Mouse (Mus musculus) embryonic facial prominence, embryonic 15.5 days (tissue): ENCODE measurements around the gene Gsto2. TPM values are rescaled to one million over a fixed set of nuclear protein-coding genes. Genes with fewer than 3 reads are reported as not detected.
"Not testable (repeated sequence)": the region's sequence is repeated elsewhere in the genome, so short reads cannot be mapped to it uniquely, and the experiment has no call there.

ENCODE experiments used
- ATAC-seq: fragments of 200-750 bp; cut with Nextera tagmentation; 2 replicates; pipeline ENCODE4 v1.8.0; 2017; ENCODE audit warnings: low read depth, moderate TSS enrichment; ENCODE audit not compliant: insufficient number of reproducible peaks, low FRiP score, low TSS enrichment
- H3K27ac ChIP-seq: fragments of 300-500 bp; sonication (generic); replicated peaks from 2 replicates; pipeline ENCODE4 v1.5.1; 2015; ENCODE audit warnings: mild to moderate bottlenecking, inconsistent platforms
- H3K27me3 ChIP-seq: fragments of 300-500 bp; sonication (generic); 2 replicates; pipeline ENCODE4 v1.6.1; 2015; ENCODE audit warnings: inconsistent platforms
- H3K36me3 ChIP-seq: fragments of 300-500 bp; sonication (generic); 2 replicates; pipeline ENCODE4 v1.6.1; 2015; ENCODE audit warnings: mild to moderate bottlenecking, inconsistent platforms
- H3K4me1 ChIP-seq: fragments of 300-500 bp; sonication (generic); 2 replicates; pipeline ENCODE4 v1.6.1; 2015; ENCODE audit warnings: inconsistent platforms
- H3K4me2 ChIP-seq: fragments of 300-500 bp; sonication (generic); replicated peaks from 2 replicates; pipeline ENCODE4 v1.6.1; 2015; ENCODE audit warnings: mild to moderate bottlenecking, inconsistent platforms
- H3K4me3 ChIP-seq: fragments of 300-500 bp; sonication (generic); replicated peaks from 2 replicates; pipeline ENCODE4 v1.5.1; 2015; ENCODE audit warnings: mild to moderate bottlenecking, inconsistent platforms
- H3K9ac ChIP-seq: fragments of 300-500 bp; sonication (generic); 2 replicates; pipeline ENCODE4 v1.6.1; 2015; ENCODE audit warnings: inconsistent platforms
- H3K9me3 ChIP-seq: fragments of 300-500 bp; sonication (generic); replicated peaks from 2 replicates; pipeline ENCODE4 v1.6.1; 2016; ENCODE audit warnings: inconsistent platforms
- WGBS: fragments of 180-500 bp; shearing (Covaris S2); methylation state at CpG from one replicate; pipeline ENCODE4 v1.1.7; 2015; 5-methylcytosine and 5-hydroxymethylcytosine counted together
- polyA plus RNA-seq: library from polyadenylated mRNA; unstranded; fragments of >200 nt; fragmentation: Nextera tagmentation; extraction: Ambion mirVana; gene quantifications from 2 replicates; pipeline ENCODE4 v1.2.1, GENCODE M21; 2015

Gsto2 gene
- polyA plus RNA-seq, 1 experiment from 2014 or later = 1.5 TPM

DNA sequence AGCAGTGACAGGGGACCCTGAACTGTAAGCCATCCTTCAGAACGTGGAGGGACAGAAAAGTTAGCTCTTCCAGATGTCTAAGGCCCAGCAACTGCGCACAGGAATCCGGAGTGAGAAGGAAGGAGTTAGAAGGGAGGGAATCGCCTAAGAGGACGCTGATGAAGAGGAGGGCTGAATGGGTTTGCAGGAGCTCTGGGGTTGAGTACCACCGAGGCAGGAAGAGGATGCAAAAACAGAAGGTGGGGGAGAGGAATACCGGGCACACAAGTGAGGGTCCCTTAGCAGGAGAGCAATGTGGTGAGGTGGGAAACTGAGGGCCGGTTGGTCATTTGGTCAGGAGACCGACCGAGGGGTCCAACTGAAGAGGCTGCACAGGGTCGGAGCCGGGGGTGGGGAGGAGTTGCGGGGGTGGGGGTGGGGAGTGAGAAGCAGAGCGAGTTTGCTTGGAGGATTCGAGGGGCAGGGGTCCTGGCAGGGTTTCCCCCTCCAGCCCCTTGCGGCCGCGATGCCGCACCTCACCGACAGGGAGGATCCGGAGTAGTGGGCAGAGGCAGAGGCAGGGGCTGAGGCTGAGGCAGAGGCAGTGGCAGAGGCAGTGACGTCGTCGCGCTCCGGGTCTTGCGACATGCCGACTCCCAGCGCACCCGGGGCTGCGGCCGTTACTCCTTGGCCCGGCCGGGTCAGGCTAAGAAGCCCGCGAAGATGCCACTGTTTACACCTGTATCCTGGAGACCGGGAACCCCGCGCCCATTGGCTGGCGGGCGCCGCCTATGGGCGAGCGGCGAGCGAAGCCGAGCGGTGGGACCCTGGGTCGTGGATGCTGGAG lies 28.4 kb upstream of the Gsto2 start:
- H3K4me2 ChIP-seq = peak overlapping the region; percentile 83
- no peak overlapping the region for H3K27ac ChIP-seq
- H3K4me3 ChIP-seq = peak overlapping the region; percentile 45
- no peaks in the 10 kb centered on the region; the same call in 1 of the 2 replicates for H3K27me3 ChIP-seq
- WGBS = 2% methylated on average over 48 of the region's 49 CpGs
- H3K36me3 ChIP-seq = no peaks in the 10 kb centered on the region
- H3K9ac ChIP-seq = no peak overlapping the region
- H3K4me1 ChIP-seq = 0 out of 2 replicates have a peak, but pooled peaks cover 4% of the 10 kb centered on the region
- peak; percentile 80 for ATAC-seq
- no peaks in the 10 kb centered on the region for H3K9me3 ChIP-seq

DNA sequence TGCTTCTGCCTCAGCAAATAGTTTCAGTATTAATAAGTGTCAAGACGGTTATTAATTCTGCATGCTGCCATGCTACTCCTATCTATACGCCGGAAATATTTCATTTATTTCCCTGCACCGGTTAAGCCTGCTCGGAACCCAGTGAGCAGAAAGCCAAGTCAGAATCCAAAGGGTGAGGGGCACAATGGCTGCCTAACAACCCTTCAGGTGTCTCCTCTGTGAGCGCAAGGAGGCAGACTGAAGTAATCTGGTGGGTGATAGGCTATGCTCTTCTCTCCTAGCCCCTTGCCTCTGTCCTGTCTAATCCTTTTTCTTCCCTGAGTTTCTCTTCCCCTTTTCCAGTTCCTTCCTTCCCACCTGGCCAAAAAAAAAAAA lies 27.8 kb upstream of the Gsto2 start:
- Histone ChIP-seq H3K4me3 (peak overlapping the region; percentile 45), H3K36me3 (no peaks in the 10 kb centered on the region), H3K27me3 (no peaks in the 10 kb centered on the region; the same call in 1 of the 2 replicates), H3K27ac (no peak overlapping the region), H3K4me1 (0 out of 2 replicates have a peak, but pooled peaks cover 4% of the 10 kb centered on the region), H3K9ac (no peak overlapping the region), H3K9me3 (no peaks in the 10 kb centered on the region), H3K4me2 (peak overlapping the region; percentile 83)
- 2% methylated on average over 6 of the region's 6 CpGs for WGBS
- no peak for ATAC-seq

DNA sequence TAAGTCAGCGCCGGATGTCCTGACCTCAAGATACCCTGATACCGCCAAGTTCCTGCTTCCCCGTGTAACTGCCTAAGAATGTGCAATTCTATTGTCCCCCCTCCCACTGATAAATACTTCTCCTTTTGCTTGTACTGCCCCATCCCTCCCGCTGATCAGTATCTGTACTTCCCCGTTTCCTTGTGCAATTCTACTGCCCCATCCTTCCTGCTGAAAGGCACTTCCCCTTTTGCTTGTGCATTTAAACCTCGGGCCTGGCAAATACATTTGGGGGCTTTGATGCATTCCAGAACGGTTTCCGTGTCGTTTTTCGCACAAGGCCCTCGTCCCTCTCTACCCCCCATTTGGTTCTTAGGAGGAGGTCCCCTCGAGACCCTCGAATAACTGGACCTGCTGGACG lies 24.1 kb upstream of the Gsto2 start:
- H3K4me1 ChIP-seq, H3K9ac ChIP-seq, H3K4me3 ChIP-seq, H3K27ac ChIP-seq, H3K36me3 ChIP-seq, H3K9me3 ChIP-seq, H3K4me2 ChIP-seq, ATAC-seq, H3K27me3 ChIP-seq: not testable (repeated sequence)
- WGBS = 79% methylated on average over 15 of the region's 15 CpGs

DNA sequence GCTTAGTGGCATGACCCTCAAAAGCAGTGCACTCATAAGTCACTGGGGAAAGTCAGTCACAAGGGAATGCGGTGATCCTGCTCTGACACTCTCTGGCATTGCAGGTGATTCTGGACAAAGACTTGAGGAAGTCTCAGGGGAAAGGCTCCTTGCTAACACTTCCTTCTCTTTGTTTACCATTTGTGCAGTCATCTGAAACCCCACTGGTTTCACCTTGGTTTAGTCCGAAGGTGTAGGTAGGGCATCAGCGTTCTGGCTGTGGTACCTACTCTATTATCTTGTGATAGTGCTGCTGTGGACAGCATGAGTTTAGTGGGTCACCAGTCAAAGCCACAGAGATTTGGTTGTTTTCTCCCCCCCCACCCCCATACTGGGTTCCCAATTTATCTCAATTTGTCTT lies 15.6 kb upstream of the Gsto2 start:
- no peak overlapping the region for H3K4me3 ChIP-seq
- 86% methylated on average over 3 of the region's 3 CpGs for WGBS
- no peak overlapping the region for H3K4me2 ChIP-seq
- no peak for ATAC-seq
- no peaks in the 10 kb centered on the region for H3K9me3 ChIP-seq
- no peak overlapping the region for H3K27ac ChIP-seq
- no peak overlapping the region for H3K9ac ChIP-seq
- H3K27me3 ChIP-seq = no peaks in the 10 kb centered on the region
- peaks cover 13% of the 10 kb centered on the region for H3K4me1 ChIP-seq
- H3K36me3 ChIP-seq = no peaks in the 10 kb centered on the region

DNA sequence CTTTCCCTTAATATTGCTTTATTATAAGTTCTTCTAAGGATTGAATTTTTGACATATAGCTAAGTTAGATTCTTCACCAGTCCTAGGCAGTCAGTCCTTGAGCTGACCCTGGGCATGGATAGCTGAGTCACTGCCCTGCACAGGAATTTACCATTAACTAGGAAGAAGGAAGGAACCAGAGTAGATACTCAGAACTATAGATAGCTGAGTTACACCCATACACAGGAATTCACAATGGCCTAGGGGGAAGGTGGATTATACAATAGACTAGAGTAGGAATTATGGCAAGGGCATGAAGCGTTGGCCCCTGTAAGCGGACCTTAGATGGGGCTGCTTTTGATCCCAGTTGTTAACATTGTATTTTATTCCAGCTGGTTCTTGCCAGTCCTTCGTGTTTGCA lies 13.2 kb upstream of the Gsto2 start:
- not testable (repeated sequence) for H3K27me3 ChIP-seq, H3K9me3 ChIP-seq, H3K9ac ChIP-seq, H3K4me3 ChIP-seq, H3K36me3 ChIP-seq, ATAC-seq, H3K27ac ChIP-seq, H3K4me2 ChIP-seq
- peaks cover 21% of the 10 kb centered on the region for H3K4me1 ChIP-seq
- WGBS = 88% methylated on average over 3 of the region's 3 CpGs

DNA sequence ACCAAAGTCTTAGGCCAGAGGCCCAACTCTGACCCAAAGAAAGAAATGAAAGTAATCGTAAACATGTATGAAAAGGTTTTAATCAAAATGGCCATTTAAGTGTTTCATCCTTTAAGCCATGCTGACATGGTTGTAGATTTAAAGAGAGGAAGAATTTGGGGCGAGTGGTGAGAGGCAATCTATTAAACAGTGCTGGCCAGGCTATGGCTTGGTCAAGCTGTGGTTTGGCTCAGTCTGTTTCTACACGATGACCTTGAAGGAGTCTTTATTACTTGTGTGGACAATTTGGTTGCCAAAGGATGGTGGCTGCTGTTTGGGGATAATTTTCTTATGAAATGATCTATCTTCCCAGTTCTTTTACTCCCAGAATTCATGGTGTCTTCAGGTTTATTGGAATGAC lies 12.3 kb upstream of the Gsto2 start:
- Histone ChIP-seq H3K27ac (no peak overlapping the region), H3K27me3 (no peaks in the 10 kb centered on the region), H3K4me2 (no peak overlapping the region), H3K9ac (no peak overlapping the region), H3K36me3 (0 out of 2 replicates have a peak, but pooled peaks cover 3% of the 10 kb centered on the region), H3K9me3 (no peaks in the 10 kb centered on the region), H3K4me1 (peaks cover 21% of the 10 kb centered on the region), H3K4me3 (no peak overlapping the region)
- no peak for ATAC-seq
- WGBS = 82% methylated on average over 3 of the region's 3 CpGs

DNA sequence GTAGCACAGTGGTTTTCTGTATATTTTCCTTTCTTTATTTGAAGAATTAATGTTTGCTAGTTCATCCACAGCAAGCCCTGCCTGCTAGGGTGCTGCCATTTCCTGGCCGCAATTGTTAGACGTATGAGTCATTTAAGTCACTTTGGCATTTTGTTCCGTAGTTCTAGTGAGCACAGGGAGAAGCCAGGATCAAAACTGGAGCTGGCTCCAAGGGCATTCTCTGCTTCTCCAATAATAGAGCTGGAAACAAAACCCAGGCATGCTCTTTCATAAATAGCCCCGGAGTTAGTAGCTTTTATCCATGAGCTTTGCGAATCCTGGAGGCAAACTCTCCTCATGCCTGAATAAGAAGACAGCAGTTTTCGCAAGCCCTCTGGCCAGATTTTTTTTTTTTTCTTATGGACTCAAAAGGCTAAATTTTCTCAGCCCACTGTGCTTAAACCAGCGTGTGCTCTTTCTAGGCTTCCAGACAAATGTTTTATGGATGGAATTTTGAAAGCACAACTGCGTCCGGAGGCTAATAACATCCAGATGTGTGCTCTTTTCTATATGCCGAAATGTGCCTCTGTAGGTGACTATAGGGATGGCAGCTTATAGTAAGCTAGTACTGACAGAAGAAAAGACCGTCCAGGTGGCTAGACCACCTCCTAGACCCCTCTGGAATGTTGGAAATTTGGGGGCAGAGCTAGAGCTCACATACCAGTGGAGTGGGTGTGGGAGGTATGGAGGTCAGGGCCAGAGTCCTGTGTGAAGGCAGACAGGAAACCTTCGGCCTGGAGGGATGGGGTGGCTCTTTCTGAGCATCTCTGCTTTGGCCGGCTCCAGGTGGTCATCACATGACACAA lies 11.2 kb upstream of the Gsto2 start:
- peak; percentile 68 for ATAC-seq
- H3K27me3 ChIP-seq = no peaks in the 10 kb centered on the region
- WGBS = 7% methylated on average over 13 of the region's 13 CpGs
- peak overlapping the region; percentile 71; the same call in 1 of the 2 replicates for H3K9ac ChIP-seq
- H3K27ac ChIP-seq = peak overlapping the region; percentile 92
- peak overlapping the region; percentile 94 for H3K4me2 ChIP-seq
- peaks cover 21% of the 10 kb centered on the region for H3K4me1 ChIP-seq
- peak overlapping the region; percentile 73 for H3K4me3 ChIP-seq
- H3K36me3 ChIP-seq = peaks cover 14% of the 10 kb centered on the region; the same call in 1 of the 2 replicates
- H3K9me3 ChIP-seq = no peaks in the 10 kb centered on the region

DNA sequence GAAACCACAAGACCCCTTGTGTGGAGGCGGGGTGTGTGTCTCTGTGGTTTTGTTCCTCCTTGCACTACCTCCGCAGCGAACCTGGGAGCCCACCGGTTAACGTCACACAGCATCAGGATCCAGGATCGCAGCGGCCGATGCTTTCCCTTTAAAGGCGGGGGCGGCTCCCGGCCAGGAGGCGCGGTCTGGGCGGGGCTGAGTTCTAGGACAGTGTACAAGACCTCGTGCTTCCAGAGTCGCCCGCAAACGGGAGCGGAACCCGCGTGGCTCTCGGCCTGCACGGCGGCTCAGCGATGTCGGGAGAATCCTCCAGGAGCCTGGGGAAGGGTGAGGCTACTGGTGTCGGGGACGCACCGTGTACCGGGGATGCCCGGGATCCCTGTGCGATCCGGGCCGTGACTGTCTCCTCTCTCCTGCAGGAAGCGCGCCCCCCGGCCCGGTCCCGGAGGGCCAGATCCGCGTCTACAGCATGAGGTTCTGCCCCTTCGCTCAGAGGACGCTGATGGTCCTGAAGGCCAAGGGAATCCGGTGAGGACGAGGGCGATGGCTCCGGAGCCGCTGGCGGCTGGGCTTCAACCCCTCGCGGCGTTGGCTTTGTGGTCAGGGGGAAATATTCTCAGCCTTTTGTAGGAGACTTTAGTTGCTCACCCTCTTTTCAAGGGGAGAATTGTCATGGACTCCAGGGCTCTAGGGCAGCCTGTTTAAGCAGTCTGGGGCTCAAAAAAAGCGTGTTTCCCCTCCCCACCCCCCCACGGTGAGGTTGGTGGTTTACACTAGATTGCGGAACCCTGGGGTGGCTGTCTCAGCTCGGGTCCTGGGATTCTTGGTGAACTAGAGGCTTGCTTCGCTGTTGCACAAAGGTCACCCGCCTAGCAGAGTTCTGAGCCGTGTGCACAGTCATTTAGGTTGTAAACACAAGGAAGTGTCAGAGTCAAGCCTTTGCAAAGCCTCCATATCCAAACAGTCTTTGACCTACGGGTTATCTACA lies 10.2 kb upstream of the Gsto2 start, which contains the start of gene Gsto1:
Gsto1 (plus strand) TSS at position 175 of the 988 bp plus-strand sequence.
- Histone ChIP-seq H3K4me1 (peaks cover 21% of the 10 kb centered on the region), H3K9me3 (no peaks in the 10 kb centered on the region), H3K4me3 (peak within 1 kb of the TSS; percentile 73), H3K27me3 (no peaks in the 10 kb centered on the region), H3K36me3 (peaks cover 23% of the 10 kb centered on the region), H3K4me2 (peak within 1 kb of the TSS; percentile 94), H3K27ac (peak within 1 kb of the TSS; percentile 92), H3K9ac (peak within 1 kb of the TSS; percentile 71)
- ATAC-seq = peak; percentile 96
- under 1% methylated on average over 59 of the region's 60 CpGs for WGBS

DNA sequence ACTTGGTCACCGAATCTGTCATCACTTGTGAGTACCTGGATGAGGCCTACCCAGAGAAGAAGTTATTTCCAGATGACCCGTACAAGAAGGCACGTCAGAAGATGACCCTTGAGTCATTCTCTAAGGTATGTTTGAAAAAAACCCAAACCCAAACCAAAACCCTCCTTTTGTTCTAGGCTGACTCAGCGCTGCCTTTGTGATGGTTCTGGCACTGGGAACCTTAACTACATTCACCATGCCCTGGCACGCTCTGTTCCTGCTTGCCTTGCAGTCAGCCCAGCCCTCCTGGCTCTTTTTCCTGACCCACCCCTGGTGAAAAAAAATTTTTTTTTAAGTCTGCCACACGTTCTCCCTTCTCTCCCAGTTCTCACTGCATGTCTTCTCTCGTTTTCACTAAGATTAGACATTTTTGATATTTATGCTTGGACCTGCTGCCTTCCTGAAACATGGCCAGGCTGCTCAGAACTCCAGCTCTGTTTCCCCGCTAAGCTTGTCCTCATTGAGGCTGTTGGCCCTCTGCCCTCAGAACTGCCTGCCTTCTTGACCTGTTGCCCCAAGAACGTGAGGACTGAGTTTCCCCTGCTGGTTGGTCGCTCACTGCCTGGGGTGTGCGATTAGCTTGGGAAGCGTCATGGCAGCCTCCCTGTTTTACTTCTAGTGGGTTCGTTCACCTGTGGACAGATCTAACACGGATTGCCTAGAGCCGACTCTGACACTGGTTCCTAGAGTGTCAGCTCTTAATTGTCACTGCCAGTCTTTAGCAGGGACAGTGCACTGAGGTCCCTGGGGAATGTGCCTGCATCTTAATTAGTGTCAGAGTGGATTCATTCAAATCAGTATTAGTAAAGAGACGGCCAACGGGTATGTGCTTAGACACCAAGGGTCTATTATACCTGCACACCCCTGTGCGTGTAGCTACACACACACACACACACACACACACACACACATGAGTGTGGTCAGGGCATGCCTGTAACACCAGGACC lies 7.1 kb upstream of the Gsto2 start:
- 75% methylated on average over 18 of the region's 18 CpGs for WGBS
- peak overlapping the region; percentile 29; the same call in 1 of the 2 replicates for H3K27ac ChIP-seq

DNA sequence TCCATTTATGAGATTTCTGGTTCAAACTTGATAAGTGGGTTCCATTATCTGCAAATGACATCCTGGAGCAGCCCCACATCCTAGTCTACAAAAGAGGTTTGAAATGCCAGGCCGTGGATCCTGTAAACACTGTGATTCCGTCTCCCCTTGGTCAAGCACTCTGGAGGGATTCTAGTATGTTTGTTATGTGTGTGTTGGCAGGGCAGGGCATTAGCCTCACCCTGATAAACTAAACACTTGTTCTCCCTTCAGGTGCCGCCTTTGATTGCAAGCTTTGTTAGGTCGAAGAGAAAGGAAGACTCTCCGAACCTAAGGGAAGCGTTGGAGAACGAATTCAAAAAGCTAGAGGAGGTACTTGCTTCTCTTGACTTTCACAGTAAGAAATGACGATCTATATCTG lies 6.2 kb upstream of the Gsto2 start:
- 86% methylated on average over 8 of the region's 8 CpGs for WGBS
- H3K36me3 ChIP-seq = peaks cover 43% of the 10 kb centered on the region

More for the DNA sequence above, 7.1 kb upstream of the Gsto2 start:
- ATAC-seq = no peak
- Histone ChIP-seq H3K36me3 (peaks cover 35% of the 10 kb centered on the region), H3K4me2 (no peak overlapping the region), H3K9ac (no peak overlapping the region), H3K27me3 (no peaks in the 10 kb centered on the region), H3K9me3 (no peaks in the 10 kb centered on the region), H3K4me3 (no peak overlapping the region), H3K4me1 (peaks cover 21% of the 10 kb centered on the region)

More for the DNA sequence above, 6.2 kb upstream of the Gsto2 start:
- H3K27me3 ChIP-seq = no peaks in the 10 kb centered on the region
- H3K4me3 ChIP-seq = no peak overlapping the region
- H3K27ac ChIP-seq = no peak overlapping the region
- H3K4me1 ChIP-seq = peaks cover 14% of the 10 kb centered on the region
- no peak for ATAC-seq
- H3K9me3 ChIP-seq = no peaks in the 10 kb centered on the region
- no peak overlapping the region for H3K4me2 ChIP-seq
- no peak overlapping the region for H3K9ac ChIP-seq
